Mouse (Mus musculus): ENCODE measurements around the gene Pth2.

DNA sequence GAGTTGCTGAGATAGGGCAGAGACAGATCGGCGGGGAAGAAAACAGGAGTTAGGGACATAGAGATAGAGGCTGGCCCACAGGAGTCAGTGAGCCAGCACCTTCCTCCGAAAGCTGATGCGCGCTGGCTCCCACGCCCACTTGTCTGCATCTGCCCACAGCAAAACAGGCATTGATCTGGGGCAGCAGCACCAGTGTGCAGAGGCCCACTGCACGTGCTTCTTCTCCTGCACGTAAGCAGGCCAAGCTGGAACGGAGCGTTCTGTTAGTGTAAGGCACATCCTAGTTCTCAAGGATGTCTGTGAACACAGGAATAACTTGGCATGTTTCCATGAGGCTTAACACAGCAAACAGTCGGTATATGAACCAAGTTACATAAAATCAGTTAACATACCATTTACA lies 18.2 kb downstream of the Pth2 start:
- TF ChIP-seq CTCF (IDR thresholded peaks at IDR 0.05; ENCODE audit: low read depth, low read length), result no peak
- no peak for TF ChIP-seq POLR2AphosphoS5 (IDR thresholded peaks at IDR 0.05; ENCODE audit: insufficient replicate concordance, low read depth, low read length)
- no peak for TF ChIP-seq GATA1 (IDR thresholded peaks at IDR 0.05; ENCODE audit: borderline replicate concordance, low read length)
- no peak for TF ChIP-seq GATA2 (IDR thresholded peaks at IDR 0.05; ENCODE audit: borderline replicate concordance, low read depth, low read length)
- no peak for TF ChIP-seq TAL1 (conservative IDR thresholded peaks at IDR 0.05; ENCODE audit: low read depth, low read length)

Measured in G1E (cell line).